Mouse (Mus musculus) gastrocnemius, postnatal 4 days (tissue): Measurements from ENCODE around the gene Fcna. TPM values are rescaled to one million over a fixed set of nuclear protein-coding genes. Genes with fewer than 3 reads are reported as not detected.
A peak's percentile ranks its signal among the peaks of the same experiment; 100 is the strongest.

ENCODE experiments used
- DNase-seq, 2 experiments: peaks; one replicate each; pipeline ENCODE4 v3.0.0; 2021 to 2022; ENCODE audit warnings: low spot score in 2 of 2, mixed read lengths in 2 of 2
- total RNA-seq, 2 experiments: library from RNA; stranded (reverse); gene quantifications; 2 replicates each; pipeline ENCODE4 v1.2.3; 2021

Gene Fcna
- total RNA-seq, 2 experiments from 2014 or later: 9.7 to 14.3 TPM

GRCm38 (mm10) chr2:25578796-25579736 lies 48.8 kb downstream of the Fcna start:
- no peak for DNase-seq

- no peak for DNase-seq
Observed at GRCm38 (mm10) chr2:25577951-25578795, 49.7 kb downstream of the Fcna start.

- no peak for DNase-seq
Observed at GRCm38 (mm10) chr2:25576965-25577891, 50.6 kb downstream of the Fcna start.

GRCm38 (mm10) chr2:25576028-25576850 lies 51.6 kb downstream of the Fcna start:
- DNase-seq: no peak

- DNase-seq: peak in 1 of 2 experiments; percentile 41
Observed at GRCm38 (mm10) chr2:25575432-25576027, 52.3 kb downstream of the Fcna start.

Other genes with a start within 250 kb of the Fcna start
- gene Entpd2, start 232.2 kb downstream of the Fcna start, total RNA-seq: 10 to 100 TPM; 35.1 to 42.0 TPM
- gene Npdc1, start 228.7 kb downstream of the Fcna start, total RNA-seq: 10 to 100 TPM; 41.2 to 45.9 TPM
- under 1 TPM in 1 of 2 experiments, not detected in 1; 0.34 TPM for gene Fut7, start 204.8 kb downstream of the Fcna start, total RNA-seq
- gene Abca2, start 199.3 kb downstream of the Fcna start, total RNA-seq: 10 to 100 TPM; 12.7 to 13.8 TPM
- gene Clic3, start 171.2 kb downstream of the Fcna start, total RNA-seq: under 1 TPM in 1 of 2 experiments, not detected in 1; 0.34 TPM
- 10 to 100 TPM; 40.0 to 45.9 TPM for gene Paxx, start 166.9 kb downstream of the Fcna start, total RNA-seq
- gene Ptgds, start 158.0 kb downstream of the Fcna start, total RNA-seq: 1 to 10 TPM; 2.9 to 3.9 TPM
- gene Lcn12, start 134.1 kb downstream of the Fcna start, total RNA-seq: not detected
- 10 to 100 TPM; 62.5 to 71.4 TPM for gene Fbxw5, start 127.3 kb downstream of the Fcna start, total RNA-seq
- 1 to 10 TPM in 1 of 2 experiments, under 1 TPM in 1; 0.74 to 1.2 TPM for gene C8g, start 126.3 kb downstream of the Fcna start, total RNA-seq
- gene Traf2, start 81.1 kb downstream of the Fcna start, total RNA-seq: 10 to 100 TPM; 15.7 to 16.5 TPM
- gene Edf1, start 70.2 kb downstream of the Fcna start, total RNA-seq: 100 to 1,000 TPM; 173 to 196 TPM
- 1 to 10 TPM; 2.3 to 2.5 TPM for gene Mamdc4, start 53.2 kb downstream of the Fcna start, total RNA-seq
- 10 to 100 TPM; 43.0 to 44.8 TPM for gene Phpt1, start 52.8 kb downstream of the Fcna start, total RNA-seq
- gene Ajm1, start 46.3 kb downstream of the Fcna start, total RNA-seq: under 1 TPM; 0.07 to 0.08 TPM
- gene Rabl6, start 19.5 kb downstream of the Fcna start, total RNA-seq: 10 to 100 TPM; 59.3 to 65.0 TPM
- not detected for gene Ccdc183, start 10.4 kb downstream of the Fcna start, total RNA-seq
- 10 to 100 TPM; 11.7 to 18.6 TPM for gene Tmem141, start 6.0 kb downstream of the Fcna start, total RNA-seq
- 1 to 10 TPM; 1.2 to 2.5 TPM for gene Lcn8, start 25.1 kb upstream of the Fcna start, total RNA-seq
- not detected for gene Lcn5, start 29.9 kb upstream of the Fcna start, total RNA-seq
- gene Lcn6, start 48.8 kb upstream of the Fcna start, total RNA-seq: not detected
- not detected for gene Lcn10, start 54.7 kb upstream of the Fcna start, total RNA-seq
- not detected for gene Obp2a, start 72.0 kb upstream of the Fcna start, total RNA-seq
- gene Bmyc, start 78.7 kb upstream of the Fcna start, total RNA-seq: 10 to 100 TPM; 21.5 to 25.6 TPM
- not detected for gene Obp2b, start 109.0 kb upstream of the Fcna start, total RNA-seq
- not detected for gene Lcn3, start 137.5 kb upstream of the Fcna start, total RNA-seq
- not detected for gene Lcn11, start 149.0 kb upstream of the Fcna start, total RNA-seq
- not detected for gene Gm13539, start 154.2 kb upstream of the Fcna start, total RNA-seq
- gene Glt6d1, start 187.8 kb upstream of the Fcna start, total RNA-seq: not detected
- not detected for gene Lcn9, start 195.1 kb upstream of the Fcna start, total RNA-seq
- gene Sohlh1, start 219.2 kb upstream of the Fcna start, total RNA-seq: not detected
- under 1 TPM; 0.16 to 0.49 TPM for gene Kcnt1, start 235.7 kb upstream of the Fcna start, total RNA-seq